Mouse (Mus musculus) lung, embryonic 16.5 days (tissue): ENCODE data around the gene Uqcc2. TPM values are rescaled to one million over a fixed set of nuclear protein-coding genes. Genes with fewer than 3 reads are reported as not detected.

Experiments used
- microRNA-seq: library from miRNA; unstranded; fragments of <30 nt; microRNA quantifications from one replicate; pipeline ENCODE4, GENCODE M21; 2016
- polyA plus RNA-seq: library from polyadenylated mRNA; unstranded; fragments of >200 nt; fragmentation: Nextera tagmentation; extraction: Ambion mirVana; gene quantifications from 2 replicates; pipeline ENCODE4 v1.2.1, GENCODE M21; 2015

The Uqcc2 gene
- polyA plus RNA-seq, 1 experiment from 2014 or later, result 255 TPM

Small RNA genes within 50 kb of the gene (microRNA-seq; reads per million reads assigned to microRNA genes)
- not detected for gene Mir7677

Other genes with a start within 250 kb of the Uqcc2 start
- gene Kifc5b, start 216.8 kb downstream of the Uqcc2 start, polyA plus RNA-seq, result 9.0 and 12.9 TPM in 2 replicates
- gene Phf1, start 200.9 kb downstream of the Uqcc2 start, polyA plus RNA-seq, result 9.7 and 10.0 TPM in 2 replicates
- gene Cuta, start 194.3 kb downstream of the Uqcc2 start, polyA plus RNA-seq, result 194 and 199 TPM in 2 replicates
- gene Syngap1, start 192.7 kb downstream of the Uqcc2 start, polyA plus RNA-seq, result 0.90 and 1.9 TPM in 2 replicates
- gene Zbtb9, start 160.7 kb downstream of the Uqcc2 start, polyA plus RNA-seq, result 16.5 and 17.1 TPM in 2 replicates
- 7.8 and 8.1 TPM in 2 replicates for gene Bak1, start 104.9 kb downstream of the Uqcc2 start, polyA plus RNA-seq
- 6.1 TPM in 2 replicates for gene Itpr3, start 76.6 kb downstream of the Uqcc2 start, polyA plus RNA-seq
- 0.16 and 0.43 TPM in 2 replicates for gene Ip6k3, start 33.9 kb upstream of the Uqcc2 start, polyA plus RNA-seq
- gene Lemd2, start 70.6 kb upstream of the Uqcc2 start, polyA plus RNA-seq, result 7.2 and 9.9 TPM in 2 replicates